Mouse (Mus musculus) hematopoietic stem cell, adult 5-6 weeks (primary cell): ENCODE measurements at regions not wholly inside any gene's neighbourhood (a gene's known extent, or its start where the extent isn't known, plus 50 kb on each side); places are given as distances from the start of the nearest gene placed in this dataset.
A peak's percentile ranks its signal among the peaks of the same experiment; 100 is the strongest.

ENCODE experiments used
- ATAC-seq, 2 experiments: fragments of 125-278 bp in 1 of 2; replicated peaks in 1 of 2; 2 replicates each; pipeline ENCODE4 v1.8.0; 2016 to 2017; ENCODE audit warnings: inconsistent platforms in 2 of 2, mild to moderate bottlenecking in 2 of 2, moderate number of reproducible peaks in 2 of 2, low read depth in 1 of 2, moderate TSS enrichment in 1 of 2; ENCODE audit not compliant: low FRiP score in 2 of 2, poor library complexity in 2 of 2, severe bottlenecking in 2 of 2, insufficient read depth in 1 of 2, low TSS enrichment in 1 of 2

DNA sequence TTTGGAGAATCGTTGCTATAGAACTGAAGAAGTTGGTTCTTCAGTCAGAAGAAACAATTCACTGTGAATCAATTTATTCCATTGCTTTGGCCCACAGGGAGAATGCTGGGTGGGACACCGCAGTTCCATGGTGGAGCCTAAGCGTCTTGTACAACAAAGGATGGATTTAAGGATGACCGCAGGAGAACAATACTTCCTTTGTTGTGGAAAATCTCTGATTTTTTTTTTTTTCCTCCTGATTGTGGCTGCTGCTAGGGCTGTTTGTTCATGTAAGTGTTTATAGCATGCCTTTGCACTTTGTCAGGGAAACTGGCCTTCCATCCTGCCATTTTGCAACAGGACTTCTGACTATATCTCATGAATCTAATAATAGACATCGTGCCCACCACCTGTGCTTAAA lies 188.3 kb upstream of the Prdm1 start:
- ATAC-seq: no peak

DNA sequence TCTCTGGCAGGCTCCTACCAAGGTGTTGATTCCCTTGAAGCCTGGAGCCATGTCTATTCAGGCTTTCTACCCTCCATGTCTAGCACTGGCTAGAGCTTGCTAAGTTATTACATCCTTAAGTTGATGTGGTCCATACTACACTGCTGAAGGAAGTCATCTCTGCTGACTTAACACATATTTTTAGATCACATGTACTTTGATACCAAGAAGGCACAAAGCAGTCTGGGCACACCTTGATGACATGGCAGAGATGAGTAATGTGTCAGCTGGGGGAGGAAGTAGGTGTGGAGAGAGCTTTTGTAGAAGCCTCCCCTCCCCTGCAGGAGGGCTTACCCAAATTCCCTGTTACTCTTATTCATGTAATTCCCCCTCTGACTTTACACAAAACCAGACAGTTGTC lies 187.6 kb upstream of the Prdm1 start:
- no peak for ATAC-seq

DNA sequence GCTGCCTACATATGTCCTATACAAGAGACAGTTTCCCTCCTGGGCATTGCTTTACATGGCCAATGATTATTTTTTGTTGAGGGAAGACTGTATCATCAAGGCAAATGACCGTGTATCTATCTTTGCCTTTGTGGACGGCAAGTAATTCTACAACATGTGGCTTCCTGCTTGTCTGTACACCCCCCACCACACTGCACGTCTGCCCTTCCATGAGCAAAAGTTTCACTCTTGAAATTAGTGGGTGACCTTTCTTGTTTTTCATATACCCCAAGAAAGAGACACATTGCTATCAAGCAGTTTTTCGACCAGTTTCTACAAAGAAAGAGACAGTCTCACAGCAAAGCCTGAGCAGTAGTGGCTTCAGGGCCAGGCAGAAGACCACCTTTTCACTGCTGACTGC lies 180.5 kb upstream of the Prdm1 start:
- no peak for ATAC-seq

DNA sequence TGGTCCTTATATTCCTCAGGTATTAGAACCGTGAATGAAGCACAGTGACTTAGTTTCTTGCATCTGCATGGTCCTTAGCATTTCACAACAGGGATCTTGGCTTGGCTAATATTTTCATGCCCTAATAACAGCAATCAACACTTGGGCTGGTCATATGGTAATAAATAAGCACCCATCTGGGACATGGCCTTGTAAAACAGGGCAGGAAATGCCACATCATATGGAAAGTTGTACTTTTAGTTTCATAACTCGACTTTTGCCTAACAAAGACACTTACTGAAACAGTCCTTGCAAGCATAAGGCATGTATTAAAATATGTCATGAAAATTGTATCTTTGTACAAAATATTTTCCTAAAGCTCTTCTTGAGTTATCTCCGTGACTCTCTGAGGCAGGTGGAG lies 175.8 kb upstream of the Prdm1 start:
- ATAC-seq: no peak

DNA sequence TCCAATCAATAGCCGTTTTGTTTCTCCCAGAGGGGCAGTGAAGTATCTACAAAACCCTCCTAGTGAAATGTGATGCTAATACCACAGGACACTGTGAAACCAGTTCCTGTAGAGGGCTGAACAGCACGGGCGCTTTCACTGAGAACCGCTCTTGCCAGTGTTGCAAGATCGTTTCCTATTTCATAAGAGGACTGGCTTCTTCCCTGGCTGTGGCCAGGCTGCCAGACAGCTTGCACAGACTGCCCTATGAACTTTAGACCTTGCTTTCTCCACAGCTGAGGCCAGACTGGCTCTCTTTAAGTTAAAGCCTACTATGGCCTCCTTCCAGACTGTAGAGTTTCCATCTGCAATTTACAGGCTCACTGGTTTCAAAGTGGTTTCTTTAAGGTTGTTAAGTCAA lies 173.8 kb upstream of the Prdm1 start:
- peak; percentile 73 to 85; a peak in 3 of 4 replicates for ATAC-seq

DNA sequence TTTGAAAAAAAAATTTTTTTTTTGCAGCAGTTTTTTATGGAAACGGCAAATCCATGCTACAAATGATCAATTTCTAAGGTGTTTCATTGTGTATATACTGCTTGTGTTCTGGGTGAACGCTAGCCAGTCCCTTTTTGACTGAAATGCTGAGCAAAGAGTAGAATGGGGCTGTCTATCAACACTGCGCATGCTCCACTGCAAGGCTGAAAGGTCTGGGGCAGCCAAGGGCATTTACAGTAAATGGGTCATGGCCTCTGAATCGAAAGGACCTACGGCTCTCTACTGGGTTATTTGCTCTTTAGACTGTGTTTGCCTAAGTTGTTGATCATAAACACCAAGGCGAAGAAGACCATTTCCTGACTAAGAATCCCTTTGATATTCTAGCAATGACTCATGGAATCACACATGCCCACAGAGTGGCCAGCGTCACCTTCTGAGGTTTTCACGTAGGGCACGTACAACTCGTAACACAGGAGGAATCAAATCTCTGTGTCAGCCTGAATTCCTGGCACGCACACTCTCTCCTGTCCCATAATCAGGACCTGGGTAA lies 171.8 kb upstream of the Prdm1 start:
- ATAC-seq: no peak

DNA sequence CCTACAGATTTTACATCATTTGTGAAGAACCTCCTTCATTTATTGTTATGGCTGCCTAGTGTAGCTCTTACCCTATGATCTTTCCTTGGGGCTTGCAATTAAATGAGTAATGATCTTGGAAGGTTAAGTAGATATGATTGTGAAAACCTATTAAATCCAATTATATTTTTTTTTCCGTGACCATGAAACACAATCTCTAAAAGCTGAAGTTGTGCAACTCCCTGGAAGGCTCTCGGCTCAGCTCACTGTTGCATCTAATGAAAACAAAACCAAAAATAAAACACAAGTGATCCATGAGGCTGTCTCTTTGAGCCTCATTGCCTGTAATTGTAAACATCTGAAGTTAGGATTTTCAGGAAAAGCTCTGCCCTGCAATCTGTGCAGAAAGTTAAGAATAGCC lies 169.7 kb upstream of the Prdm1 start:
- ATAC-seq: no peak

DNA sequence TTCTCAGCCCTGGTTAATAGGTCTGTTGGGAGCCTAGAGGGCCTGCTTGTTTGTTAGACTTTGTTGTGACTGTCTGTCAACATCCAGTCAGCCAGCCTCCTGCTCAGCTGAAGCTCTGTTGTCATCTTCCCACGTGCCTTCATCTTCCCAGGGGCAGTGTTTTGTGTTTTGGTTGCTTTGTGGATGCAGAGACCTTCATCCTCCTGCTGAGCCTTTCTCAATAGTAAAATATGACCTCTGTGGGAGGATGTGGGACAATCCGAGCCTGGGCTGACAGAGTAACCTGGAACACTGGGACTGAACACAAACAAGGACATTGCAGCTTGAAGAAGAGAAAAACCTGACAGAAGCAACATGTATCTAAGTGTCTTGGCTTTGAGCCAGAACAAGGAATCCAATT lies 168.7 kb upstream of the Prdm1 start:
- no peak for ATAC-seq

DNA sequence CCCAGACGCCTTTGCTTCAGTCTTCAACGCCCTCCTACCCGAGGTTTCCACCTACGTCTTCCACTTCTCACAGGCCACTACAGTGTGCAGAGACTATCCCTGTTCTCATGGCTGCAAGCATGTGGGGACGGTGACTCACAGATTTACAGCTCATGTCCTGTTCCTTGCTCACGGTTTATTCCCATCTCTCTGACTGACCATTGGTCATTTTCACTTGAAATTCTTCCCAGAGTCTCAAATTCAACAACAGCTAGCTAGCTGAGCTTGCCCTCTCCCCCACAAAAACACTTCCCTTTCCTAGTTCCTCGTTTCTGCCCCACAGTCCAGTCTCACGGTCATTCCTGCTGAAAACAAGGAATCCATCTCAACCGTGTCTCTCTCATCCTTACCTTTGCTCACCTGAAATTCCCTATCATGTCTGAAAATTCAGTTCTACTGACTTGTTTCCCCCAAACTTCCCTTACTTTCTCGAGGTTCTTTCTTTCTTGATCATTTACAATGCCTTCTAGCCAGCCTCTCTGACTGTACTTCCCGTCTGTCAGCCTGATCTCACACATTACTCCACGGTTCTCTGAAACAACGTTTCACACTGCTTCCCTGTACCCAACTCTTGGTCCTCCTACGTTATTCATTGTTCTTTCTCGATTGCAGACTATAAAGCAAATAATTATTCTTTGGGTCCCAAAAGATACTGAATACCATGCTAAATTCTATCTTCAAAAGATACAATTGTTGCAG lies 163.5 kb upstream of the Prdm1 start:
- ATAC-seq: peak; percentile 49 to 58; a peak in 3 of 4 replicates

DNA sequence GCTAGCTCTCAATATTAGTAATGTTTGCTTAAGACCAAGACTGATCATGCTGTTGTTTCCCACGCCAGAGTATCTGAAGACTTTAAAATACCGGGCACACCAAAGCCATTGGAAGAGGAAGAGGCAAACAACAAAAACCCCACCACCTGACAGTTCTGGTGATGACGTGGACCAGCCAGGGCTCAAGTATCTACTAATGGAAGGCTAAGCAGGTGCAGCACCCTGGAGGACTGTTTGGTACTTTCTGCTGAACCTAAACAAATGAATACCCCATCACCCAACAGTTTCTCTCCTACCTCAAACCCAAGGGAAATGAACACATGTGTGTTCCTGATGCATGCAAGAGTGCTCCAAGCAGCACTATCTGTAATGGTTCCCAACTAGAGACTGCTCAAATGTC lies 160.3 kb upstream of the Prdm1 start:
- no peak for ATAC-seq

DNA sequence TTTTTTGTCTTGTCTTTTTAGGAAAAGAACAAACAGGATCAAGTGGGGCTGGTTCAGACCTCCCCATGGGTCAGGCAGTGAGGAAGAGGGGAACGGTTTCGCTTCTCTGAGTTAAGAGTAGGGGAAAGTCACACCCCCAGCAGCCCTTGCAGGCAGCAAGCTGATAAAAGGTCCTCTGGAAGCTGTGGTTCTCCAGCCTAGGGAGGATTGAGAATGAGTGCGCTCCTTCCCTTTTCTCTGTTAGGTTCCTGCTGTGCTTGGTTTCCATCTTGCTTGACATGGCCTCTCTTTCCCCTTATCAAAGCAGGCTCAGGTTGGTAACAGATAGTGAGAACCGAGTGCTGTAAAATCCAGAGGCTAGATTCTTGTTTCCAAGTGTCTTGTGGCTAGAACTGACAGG lies 157.8 kb upstream of the Prdm1 start:
- peak; percentile 48 to 56 for ATAC-seq

DNA sequence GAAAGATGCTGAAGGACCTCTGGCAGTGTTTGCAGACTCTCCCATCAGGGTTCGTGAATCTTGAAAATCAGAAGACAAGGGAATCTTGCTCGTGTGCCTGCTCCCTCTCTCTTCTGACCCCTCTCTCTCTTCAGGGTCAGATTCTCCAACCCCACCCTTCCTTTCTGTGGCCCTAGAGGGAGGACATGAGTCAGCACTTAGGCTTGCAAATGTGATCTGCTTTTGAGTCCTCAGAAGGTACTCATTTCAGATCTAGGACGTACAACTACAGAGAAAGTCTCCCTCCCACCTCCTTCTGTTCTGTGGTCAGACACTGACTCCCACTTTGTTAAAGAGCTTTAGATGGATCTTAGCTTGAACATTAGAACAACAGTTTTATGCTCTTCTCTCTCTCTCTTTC lies 156.9 kb upstream of the Prdm1 start:
- ATAC-seq: no peak

DNA sequence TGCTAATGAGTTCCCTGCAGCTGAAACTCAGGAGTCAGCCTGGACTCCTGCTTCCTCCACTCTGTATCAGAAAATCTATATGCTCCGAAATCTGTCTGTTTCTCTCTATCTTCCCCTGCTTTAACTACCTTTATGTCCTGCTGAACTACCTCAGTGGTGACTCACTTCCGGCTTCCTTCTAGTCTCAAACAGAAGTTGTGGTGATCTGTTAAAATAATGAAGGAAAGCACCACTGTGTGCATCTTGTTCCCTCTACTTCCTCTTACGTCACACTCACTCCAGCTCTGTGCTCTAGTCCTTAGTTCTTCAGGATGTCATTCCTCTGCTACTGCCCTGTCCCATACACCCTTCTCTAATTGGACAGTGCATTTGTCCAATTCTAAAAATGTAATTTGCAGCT lies 148.2 kb upstream of the Prdm1 start:
- ATAC-seq: peak; percentile 59 to 69; a peak in 3 of 4 replicates

DNA sequence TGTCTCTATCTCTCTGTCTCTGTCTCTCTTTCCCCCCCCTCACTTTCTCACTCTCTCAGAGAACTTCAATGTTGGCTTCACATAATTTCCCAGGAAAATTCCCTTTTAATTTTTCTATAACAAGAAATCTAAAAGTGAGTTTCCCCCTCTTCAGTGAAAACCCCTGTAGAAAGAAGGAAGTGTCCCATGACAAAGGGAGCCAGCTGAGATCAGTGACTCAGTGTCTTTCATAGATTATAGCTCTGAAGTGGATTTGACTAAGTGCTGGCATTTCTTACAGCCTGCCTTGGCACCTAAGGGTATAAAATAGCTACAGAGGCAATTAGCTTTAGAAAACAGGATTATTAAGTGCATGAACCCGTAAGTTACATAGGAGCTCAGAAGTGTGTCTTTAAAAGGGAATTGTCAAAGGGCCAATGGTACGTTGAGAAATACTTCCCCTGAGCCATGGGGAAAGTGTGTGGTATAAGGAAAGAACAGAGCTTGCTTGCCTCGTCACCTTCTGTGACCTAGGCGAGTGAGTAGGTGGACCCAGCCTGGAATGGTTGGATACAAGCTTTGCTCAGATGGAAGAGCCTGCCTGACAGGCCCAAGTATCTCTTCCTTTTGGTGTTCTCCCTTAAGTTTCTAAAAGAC lies 137.3 kb upstream of the Prdm1 start:
- no peak; a peak in 1 of 4 replicates for ATAC-seq

DNA sequence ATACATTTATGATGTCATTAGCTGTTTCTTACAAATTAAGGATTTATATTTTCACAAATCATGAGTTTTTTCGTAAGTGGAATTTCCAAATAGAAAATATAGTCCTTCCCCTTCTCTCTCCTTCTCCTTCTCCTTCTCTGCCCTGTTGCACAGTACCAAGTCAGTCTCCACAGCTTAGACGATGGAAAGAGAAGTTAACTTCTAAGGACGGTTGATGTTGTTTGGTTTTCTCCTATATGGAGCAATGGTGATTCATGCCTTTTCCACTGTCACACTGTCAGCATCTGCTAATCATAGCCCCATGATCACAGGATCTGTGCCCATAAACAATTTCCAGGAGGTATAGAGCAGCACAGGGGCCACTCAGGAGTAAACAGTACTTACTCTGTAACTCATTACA lies 131.2 kb upstream of the Prdm1 start:
- ATAC-seq: no peak

DNA sequence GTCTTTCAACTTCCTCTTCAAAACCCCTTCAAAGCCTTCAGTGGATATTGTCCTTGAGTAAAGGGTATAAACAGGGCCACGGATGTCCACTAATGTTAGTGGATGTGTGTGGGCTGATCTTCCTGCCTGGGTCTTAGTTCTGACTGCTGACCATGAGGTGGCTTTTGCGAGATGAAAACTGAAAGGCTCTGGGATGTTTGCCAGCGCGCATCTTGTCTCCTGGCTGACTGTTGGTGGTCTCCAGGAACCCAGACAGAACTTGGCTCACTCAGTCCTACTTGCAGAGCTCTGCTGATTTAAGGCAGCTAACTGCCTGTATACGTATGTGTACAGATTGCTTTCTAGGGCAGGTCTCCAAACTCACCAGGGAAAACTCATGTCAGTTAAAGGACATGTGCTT lies 125.5 kb upstream of the Prdm1 start:
- ATAC-seq: no peak

DNA sequence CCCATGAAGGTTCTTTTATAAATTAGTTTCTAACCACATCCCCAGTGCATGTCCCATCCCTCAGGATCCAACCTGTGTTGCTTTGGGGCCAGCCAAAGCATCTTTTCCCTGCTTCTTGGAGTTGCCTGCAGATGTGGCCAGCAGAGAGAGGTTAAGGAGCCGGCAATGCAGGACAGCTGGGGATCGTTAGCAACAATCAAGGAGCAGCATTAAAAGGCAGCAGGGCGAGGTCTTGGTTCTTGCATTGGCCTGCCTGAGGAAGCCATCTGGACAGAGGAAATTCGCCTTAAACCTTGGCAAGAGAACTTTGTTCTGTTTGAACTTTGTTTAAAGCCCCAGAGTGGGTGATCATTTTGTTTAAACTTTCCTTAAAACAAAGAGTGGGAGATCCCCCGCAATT lies 118.7 kb upstream of the Prdm1 start:
- ATAC-seq: no peak

DNA sequence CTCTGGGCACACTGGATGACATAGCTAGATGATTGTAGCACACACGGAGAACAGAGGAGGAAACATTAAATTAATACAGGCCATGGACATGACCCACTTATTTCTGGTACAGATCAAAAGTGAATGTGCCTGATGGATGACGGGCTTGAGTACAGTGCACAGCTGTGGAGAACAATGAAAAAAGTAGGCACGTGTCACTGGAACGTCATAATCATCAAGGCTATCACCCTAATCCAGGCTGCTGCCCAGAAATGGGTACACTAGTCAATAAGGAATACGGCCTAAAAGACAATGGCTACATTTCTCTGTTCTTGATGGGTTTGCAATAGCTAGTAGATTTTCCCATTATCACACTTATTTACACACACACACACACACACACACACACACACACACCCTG lies 118.3 kb upstream of the Prdm1 start:
- no peak for ATAC-seq

DNA sequence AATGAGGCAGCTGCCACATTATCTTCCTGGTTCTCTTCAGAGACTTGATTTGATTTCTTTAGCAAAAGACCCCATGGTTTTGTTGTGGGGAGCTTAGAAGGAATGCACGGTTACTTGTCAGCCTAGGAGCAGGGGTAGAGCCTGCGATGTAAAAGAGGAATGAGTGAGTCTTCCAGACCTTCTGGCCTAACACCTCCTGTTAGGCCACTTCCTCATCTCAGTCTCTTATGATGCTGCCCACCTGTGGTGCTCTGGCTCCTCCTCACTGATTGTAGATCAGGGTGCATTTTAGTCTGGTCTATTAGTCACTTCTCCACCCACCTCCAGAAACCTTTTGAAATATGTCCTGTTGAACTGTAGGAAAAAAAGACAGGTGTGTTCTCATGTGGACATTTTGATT lies 113.3 kb upstream of the Prdm1 start:
- ATAC-seq: no peak
